Mouse (Mus musculus): ENCODE measurements around the gene Ass1. TPM values are rescaled to one million over a fixed set of nuclear protein-coding genes. Genes with fewer than 3 reads are reported as not detected.

Ass1 gene
- polyA plus RNA-seq, 1 experiment from 2014 or later: 7.7 TPM

GRCm38 (mm10) chr2:31490556-31490955 is 20.5 kb downstream of the Ass1 start:
- H3K27ac ChIP-seq: no peak overlapping the region
- WGBS: 69% methylated on average over 2 of the region's 2 CpGs
- H3K4me2 ChIP-seq: no peak overlapping the region
- H3K27me3 ChIP-seq: peaks cover 14% of the 10 kb centered on the region
- no peak overlapping the region for H3K4me3 ChIP-seq
- H3K36me3 ChIP-seq: no peaks in the 10 kb centered on the region
- no peaks in the 10 kb centered on the region for H3K4me1 ChIP-seq (replicated peaks)
- no peak for ATAC-seq (replicated peaks; ENCODE audit: insufficient number of reproducible peaks, insufficient read depth, low FRiP score, low read depth)
- H3K9me3 ChIP-seq (replicated peaks): no peaks in the 10 kb centered on the region
- no peak overlapping the region for H3K9ac ChIP-seq

- no peak overlapping the region for H3K4me3 ChIP-seq
- no peak for ATAC-seq (replicated peaks; ENCODE audit: insufficient number of reproducible peaks, insufficient read depth, low FRiP score, low read depth)
- no peaks in the 10 kb centered on the region for H3K4me1 ChIP-seq (replicated peaks)
- H3K9ac ChIP-seq: no peak overlapping the region
- H3K9me3 ChIP-seq (replicated peaks): no peaks in the 10 kb centered on the region
- peaks cover 27% of the 10 kb centered on the region for H3K27me3 ChIP-seq
- H3K36me3 ChIP-seq: no peaks in the 10 kb centered on the region
- WGBS: 85% methylated on average over 8 of the region's 8 CpGs
- no peak overlapping the region for H3K27ac ChIP-seq
- H3K4me2 ChIP-seq: no peak overlapping the region
Observed at GRCm38 (mm10) chr2:31492308-31492707, 22.3 kb downstream of the Ass1 start.

GRCm38 (mm10) chr2:31493243-31493642 is 23.2 kb downstream of the Ass1 start:
- Histone ChIP-seq H3K4me1 (replicated peaks) (no peaks in the 10 kb centered on the region), H3K36me3 (no peaks in the 10 kb centered on the region), H3K4me3 (no peak overlapping the region), H3K27me3 (peaks cover 29% of the 10 kb centered on the region), H3K9ac (no peak overlapping the region), H3K27ac (no peak overlapping the region), H3K4me2 (no peak overlapping the region), H3K9me3 (replicated peaks) (no peaks in the 10 kb centered on the region)
- ATAC-seq (replicated peaks; ENCODE audit: insufficient number of reproducible peaks, insufficient read depth, low FRiP score, low read depth): no peak
- 64% methylated on average over 11 of the region's 11 CpGs for WGBS

DNA sequence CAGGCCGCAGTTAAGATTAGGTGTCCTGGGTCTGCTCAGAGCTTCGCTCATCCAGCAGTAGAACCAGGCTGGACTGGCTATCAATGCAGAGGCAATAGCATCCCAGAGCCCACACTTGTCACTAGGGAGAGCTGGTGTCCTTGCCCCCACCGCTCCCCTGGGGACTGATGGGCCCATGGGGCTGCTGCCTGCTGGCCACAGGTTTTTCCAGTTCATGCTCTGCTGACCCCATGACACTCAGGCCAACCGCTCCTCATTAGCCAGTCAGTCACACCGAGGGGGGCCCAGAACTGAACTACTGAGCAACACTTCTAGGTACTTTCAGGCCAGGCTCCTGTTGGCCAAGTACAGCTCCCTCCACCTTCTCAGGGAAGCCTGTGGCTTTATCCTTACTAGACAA is 24.3 kb downstream of the Ass1 start:
- Histone ChIP-seq H3K36me3 (no peaks in the 10 kb centered on the region), H3K4me1 (replicated peaks) (no peaks in the 10 kb centered on the region), H3K4me3 (no peak overlapping the region), H3K4me2 (no peak overlapping the region), H3K27me3 (peaks cover 38% of the 10 kb centered on the region), H3K27ac (no peak overlapping the region), H3K9me3 (replicated peaks) (no peaks in the 10 kb centered on the region), H3K9ac (no peak overlapping the region)
- WGBS: 80% methylated on average over 5 of the region's 5 CpGs
- ATAC-seq (replicated peaks; ENCODE audit: insufficient number of reproducible peaks, insufficient read depth, low FRiP score, low read depth): no peak

DNA sequence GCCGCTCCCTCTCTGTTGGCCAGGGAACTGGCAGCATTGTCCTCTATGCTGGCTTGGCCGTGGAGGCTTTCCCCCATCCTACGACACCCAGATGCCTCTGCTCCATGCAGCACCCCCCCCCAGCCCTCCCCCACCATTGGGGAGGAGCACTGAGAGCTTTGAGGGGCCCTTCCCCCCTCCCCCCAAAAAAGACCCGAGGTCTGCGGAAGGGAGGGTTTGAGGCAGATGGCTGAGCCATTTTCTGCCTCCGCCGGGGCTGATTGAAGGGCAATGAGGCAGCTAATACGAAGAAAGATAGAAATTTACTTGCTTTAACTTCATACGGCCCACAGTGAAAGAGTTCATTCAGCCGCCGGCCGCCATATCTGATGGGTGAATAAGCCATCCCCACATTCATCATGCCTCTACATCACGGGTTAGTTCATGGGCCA is 25.1 kb downstream of the Ass1 start:
- no peak overlapping the region for H3K4me2 ChIP-seq
- no peaks in the 10 kb centered on the region for H3K9me3 ChIP-seq (replicated peaks)
- peaks cover 38% of the 10 kb centered on the region for H3K27me3 ChIP-seq
- H3K9ac ChIP-seq: no peak overlapping the region
- H3K27ac ChIP-seq: no peak overlapping the region
- no peaks in the 10 kb centered on the region for H3K36me3 ChIP-seq
- H3K4me3 ChIP-seq: no peak overlapping the region
- no peaks in the 10 kb centered on the region for H3K4me1 ChIP-seq (replicated peaks)
- no peak for ATAC-seq (replicated peaks; ENCODE audit: insufficient number of reproducible peaks, insufficient read depth, low FRiP score, low read depth)
- whole genome bisulfite sequencing: 71% methylated on average over 13 of the region's 13 CpGs

- Histone ChIP-seq H3K27me3 (peaks cover 41% of the 10 kb centered on the region), H3K4me3 (no peak overlapping the region), H3K36me3 (no peaks in the 10 kb centered on the region), H3K4me2 (no peak overlapping the region), H3K27ac (no peak overlapping the region), H3K9me3 (replicated peaks) (no peaks in the 10 kb centered on the region), H3K9ac (no peak overlapping the region), H3K4me1 (replicated peaks) (no peaks in the 10 kb centered on the region)
- ATAC-seq (replicated peaks; ENCODE audit: insufficient number of reproducible peaks, insufficient read depth, low FRiP score, low read depth): no peak
- WGBS: 48% methylated on average over 1 of the region's 1 CpGs
Observed at GRCm38 (mm10) chr2:31496141-31496540, 26.1 kb downstream of the Ass1 start.

GRCm38 (mm10) chr2:31497113-31497512 is 27.1 kb downstream of the Ass1 start:
- no peaks in the 10 kb centered on the region for H3K9me3 ChIP-seq (replicated peaks)
- no peak overlapping the region for H3K9ac ChIP-seq
- H3K27ac ChIP-seq: no peak overlapping the region
- no peak for ATAC-seq (replicated peaks; ENCODE audit: insufficient number of reproducible peaks, insufficient read depth, low FRiP score, low read depth)
- no peaks in the 10 kb centered on the region for H3K4me1 ChIP-seq (replicated peaks)
- 62% methylated on average over 7 of the region's 7 CpGs for whole genome bisulfite sequencing
- H3K36me3 ChIP-seq: no peaks in the 10 kb centered on the region
- no peak overlapping the region for H3K4me3 ChIP-seq
- H3K27me3 ChIP-seq: peaks cover 46% of the 10 kb centered on the region
- H3K4me2 ChIP-seq: no peak overlapping the region

DNA sequence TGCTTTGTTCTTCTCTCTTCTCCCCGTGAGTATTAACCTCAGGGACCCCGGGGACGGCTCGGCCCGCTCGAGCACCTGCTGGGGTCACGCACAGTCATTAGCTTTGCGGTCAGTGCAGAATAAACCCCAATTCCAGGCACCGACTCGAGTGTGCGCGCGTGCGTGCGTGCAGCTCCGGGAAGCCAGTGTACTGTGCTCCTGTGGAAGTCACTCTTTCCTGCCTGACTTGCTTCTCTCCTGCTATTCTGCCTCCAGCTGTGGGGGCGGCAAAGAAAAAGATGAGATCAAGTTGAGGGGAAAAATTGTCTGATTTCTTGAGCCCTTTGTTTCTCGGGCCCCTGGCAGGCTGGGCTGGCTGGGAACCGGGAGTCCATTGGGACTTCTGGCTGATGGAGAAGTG is 27.6 kb downstream of the Ass1 start:
- Histone ChIP-seq H3K4me2 (no peak overlapping the region), H3K9me3 (replicated peaks) (no peaks in the 10 kb centered on the region), H3K4me1 (replicated peaks) (no peaks in the 10 kb centered on the region), H3K27me3 (peaks cover 48% of the 10 kb centered on the region), H3K9ac (no peak overlapping the region), H3K36me3 (no peaks in the 10 kb centered on the region), H3K27ac (no peak overlapping the region), H3K4me3 (no peak overlapping the region)
- no peak for ATAC-seq (replicated peaks; ENCODE audit: insufficient number of reproducible peaks, insufficient read depth, low FRiP score, low read depth)
- 83% methylated on average over 19 of the region's 19 CpGs for WGBS

- H3K27me3 ChIP-seq: peaks cover 57% of the 10 kb centered on the region
- no peak overlapping the region for H3K27ac ChIP-seq
- WGBS: 66% methylated on average over 21 of the region's 21 CpGs
- H3K36me3 ChIP-seq: no peaks in the 10 kb centered on the region
- H3K4me2 ChIP-seq: no peak overlapping the region
- H3K9ac ChIP-seq: no peak overlapping the region
- H3K4me1 ChIP-seq (replicated peaks): no peaks in the 10 kb centered on the region
- H3K9me3 ChIP-seq (replicated peaks): no peaks in the 10 kb centered on the region
- ATAC-seq (replicated peaks; ENCODE audit: insufficient number of reproducible peaks, insufficient read depth, low FRiP score, low read depth): no peak
- no peak overlapping the region for H3K4me3 ChIP-seq
Observed at GRCm38 (mm10) chr2:31499327-31500291, 29.6 kb downstream of the Ass1 start.

DNA sequence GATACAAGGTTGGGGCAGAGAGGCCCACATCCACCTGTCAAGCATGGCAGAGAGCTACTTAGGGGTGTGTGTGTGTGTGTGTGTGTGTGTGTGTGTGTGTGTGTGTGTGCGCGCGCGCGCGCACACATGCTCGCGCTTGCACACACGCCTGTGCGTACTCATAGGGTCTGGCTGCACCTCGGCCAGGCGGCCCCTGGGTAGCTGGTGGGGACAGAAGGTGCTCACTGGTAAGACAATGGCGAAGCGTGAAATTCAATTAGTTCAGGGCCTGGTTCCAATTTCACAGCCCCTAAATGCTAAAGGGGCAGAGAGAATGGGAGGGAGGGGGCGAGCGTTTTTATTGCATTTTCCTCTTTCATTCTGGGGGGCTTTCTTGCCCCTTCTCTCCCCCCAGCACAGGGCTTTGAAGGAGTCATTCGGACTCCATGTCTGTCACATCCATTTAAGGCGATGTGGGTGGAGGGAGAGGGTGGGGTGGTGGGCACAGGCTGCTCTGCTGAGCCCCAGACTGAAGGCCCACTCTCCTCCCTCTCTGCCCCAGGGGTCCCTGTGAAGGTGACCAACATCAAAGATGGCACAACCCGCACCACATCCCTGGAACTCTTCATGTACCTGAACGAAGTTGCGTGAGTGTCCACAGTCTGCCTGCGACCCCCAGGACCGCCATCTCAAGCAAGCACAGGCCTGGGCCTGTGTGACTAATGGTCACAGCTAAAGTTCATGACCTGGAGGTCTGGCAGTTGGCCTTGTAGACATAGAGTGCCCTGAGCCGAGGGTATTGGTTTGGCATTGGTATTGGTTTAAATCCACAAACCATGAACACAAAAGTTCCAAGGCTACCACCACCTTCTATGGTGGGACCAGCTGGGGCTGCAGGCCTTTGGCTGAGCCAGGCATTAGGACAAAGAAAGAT is 30.5 kb downstream of the Ass1 start:
- Histone ChIP-seq H3K27ac (no peak overlapping the region), H3K9ac (no peak overlapping the region), H3K36me3 (no peaks in the 10 kb centered on the region), H3K4me2 (no peak overlapping the region), H3K4me1 (replicated peaks) (no peaks in the 10 kb centered on the region), H3K4me3 (no peak overlapping the region), H3K27me3 (peaks cover 52% of the 10 kb centered on the region), H3K9me3 (replicated peaks) (no peaks in the 10 kb centered on the region)
- WGBS: 87% methylated on average over 24 of the region's 24 CpGs
- ATAC-seq (replicated peaks; ENCODE audit: insufficient number of reproducible peaks, insufficient read depth, low FRiP score, low read depth): no peak

DNA sequence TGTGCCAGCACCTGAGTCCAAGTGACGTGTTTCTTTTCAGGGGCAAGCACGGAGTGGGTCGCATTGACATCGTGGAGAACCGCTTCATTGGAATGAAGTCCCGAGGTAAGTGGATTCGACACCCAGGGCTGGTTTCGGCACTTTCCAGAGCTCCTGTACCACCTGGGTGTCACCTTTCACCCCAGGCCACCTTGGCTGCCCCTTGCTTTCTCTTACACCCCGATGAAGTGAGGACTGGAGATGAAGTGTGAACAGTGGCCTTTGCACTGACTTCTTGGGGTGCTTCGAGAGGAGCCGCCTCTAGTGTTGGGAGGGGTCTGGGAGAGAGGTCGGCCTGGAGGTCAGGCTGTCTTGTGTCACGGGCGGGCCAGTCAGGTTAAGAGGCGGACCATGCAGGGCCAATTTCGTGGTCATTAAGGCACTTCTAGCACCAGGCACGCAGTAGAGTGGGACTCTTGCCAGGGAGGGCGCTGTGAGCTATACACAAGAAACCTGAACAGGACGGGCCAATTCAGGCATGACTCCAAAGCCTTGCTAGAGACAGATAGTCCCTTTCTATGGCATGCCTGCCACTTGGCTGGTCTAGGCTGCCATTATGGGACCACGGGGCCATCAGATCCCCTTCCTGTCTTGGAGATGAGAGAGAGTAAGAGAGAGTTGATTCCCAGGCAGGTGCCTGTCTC is 31.6 kb downstream of the Ass1 start:
- H3K4me3 ChIP-seq: no peak overlapping the region
- no peak overlapping the region for H3K9ac ChIP-seq
- no peaks in the 10 kb centered on the region for H3K36me3 ChIP-seq
- H3K27ac ChIP-seq: no peak overlapping the region
- no peaks in the 10 kb centered on the region for H3K9me3 ChIP-seq (replicated peaks)
- peaks cover 45% of the 10 kb centered on the region for H3K27me3 ChIP-seq
- no peak overlapping the region for H3K4me2 ChIP-seq
- ATAC-seq (replicated peaks; ENCODE audit: insufficient number of reproducible peaks, insufficient read depth, low FRiP score, low read depth): no peak
- H3K4me1 ChIP-seq (replicated peaks): no peaks in the 10 kb centered on the region
- 63% methylated on average over 20 of the region's 20 CpGs for WGBS

All from heart, embryonic 15.5 days (tissue).